Mouse (Mus musculus) hindbrain, embryonic 16.5 days (tissue): ENCODE data around the gene 3110082J24Rik. TPM values are rescaled to one million over a fixed set of nuclear protein-coding genes. Genes with fewer than 3 reads are reported as not detected.

Experiments used
- ATAC-seq: fragments of 200-750 bp; cut with Nextera tagmentation; 2 replicates; pipeline ENCODE4 v1.8.0; 2017; ENCODE audit warnings: moderate TSS enrichment, moderate library complexity
- H3K27ac ChIP-seq: fragments of 300-500 bp; sonication (generic); 2 replicates; pipeline ENCODE4 v1.5.1; 2014; ENCODE audit warnings: low read depth, mild to moderate bottlenecking, control low read depth, low read length, moderate library complexity
- H3K27me3 ChIP-seq: fragments of 300-500 bp; sonication (generic); replicated peaks from 2 replicates; pipeline ENCODE4 v1.6.1; 2014; ENCODE audit warnings: low read length; ENCODE audit not compliant: control insufficient read depth, insufficient read depth
- H3K36me3 ChIP-seq: fragments of 300-500 bp; sonication (generic); 2 replicates; pipeline ENCODE4 v1.6.1; 2014; ENCODE audit warnings: mild to moderate bottlenecking, low read length, moderate library complexity, mixed read lengths; ENCODE audit not compliant: control insufficient read depth, insufficient read depth
- H3K4me1 ChIP-seq: fragments of 300-500 bp; sonication (generic); 2 replicates; pipeline ENCODE4 v1.6.1; 2014; ENCODE audit warnings: low read depth, low read length; ENCODE audit not compliant: control insufficient read depth, insufficient read depth
- H3K4me2 ChIP-seq: fragments of 300-500 bp; sonication (generic); 2 replicates; pipeline ENCODE4 v1.6.1; 2014; ENCODE audit warnings: mild to moderate bottlenecking, low read length, control low read depth, moderate library complexity
- H3K4me3 ChIP-seq: fragments of 300-500 bp; sonication (generic); 2 replicates; pipeline ENCODE4 v1.5.1; 2014; ENCODE audit warnings: mild to moderate bottlenecking, low read length, control low read depth, moderate library complexity
- H3K9ac ChIP-seq: fragments of 300-500 bp; sonication (generic); 2 replicates; pipeline ENCODE4 v1.6.1; 2014; ENCODE audit warnings: low read depth, mild to moderate bottlenecking, control low read depth, low read length, moderate library complexity
- H3K9me3 ChIP-seq: fragments of 300-500 bp; sonication (generic); 2 replicates; pipeline ENCODE4 v1.6.1; 2014; ENCODE audit warnings: mild to moderate bottlenecking, low read length, moderate library complexity; ENCODE audit not compliant: control insufficient read depth
- WGBS: fragments of 180-500 bp; shearing (Covaris S2); extraction: QIAGEN DNeasy Blood & Tissue Kit; methylation state at CpG from one replicate; pipeline ENCODE4 v1.1.7; 2014; 5-methylcytosine and 5-hydroxymethylcytosine counted together
- polyA plus RNA-seq: library from polyadenylated mRNA; unstranded; fragments of >200 nt; fragmentation: Nextera tagmentation; extraction: Ambion mirVana; gene quantifications from 2 replicates; pipeline ENCODE4 v1.2.1, GENCODE M21; 2015

Gene 3110082J24Rik
- polyA plus RNA-seq, 1 experiment from 2014 or later = 4.6 TPM

DNA sequence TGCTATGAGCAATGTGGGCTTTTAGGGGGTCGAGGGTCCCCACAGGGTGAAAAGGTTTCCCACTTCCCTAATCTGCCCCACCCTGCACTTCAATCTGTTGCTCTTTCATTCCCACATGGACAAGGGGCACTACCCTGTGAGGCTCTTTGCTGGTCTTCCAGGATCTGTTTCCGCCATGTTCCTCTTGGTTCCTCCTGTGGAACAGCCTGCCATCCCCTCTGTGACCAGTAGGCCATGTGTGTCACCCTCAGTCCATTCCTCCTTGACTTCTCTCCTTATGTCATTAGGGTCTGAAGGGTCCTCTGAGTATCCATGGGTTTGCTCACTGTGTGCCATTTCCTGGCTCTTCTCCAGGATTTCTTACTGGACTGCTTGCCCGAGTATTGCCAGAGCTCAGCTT, 5.9 kb upstream of the 3110082J24Rik start:
- no peak overlapping the region; the same call in 1 of the 2 replicates for H3K4me2 ChIP-seq
- WGBS = 72% methylated on average over 3 of the region's 3 CpGs
- no peak overlapping the region for H3K4me3 ChIP-seq
- no peaks in the 10 kb centered on the region for H3K9me3 ChIP-seq
- H3K27me3 ChIP-seq = peaks cover 8% of the 10 kb centered on the region
- H3K27ac ChIP-seq = no peak overlapping the region
- no peak for ATAC-seq
- no peak overlapping the region for H3K9ac ChIP-seq
- peaks cover 42% of the 10 kb centered on the region for H3K4me1 ChIP-seq
- H3K36me3 ChIP-seq = peaks cover 4% of the 10 kb centered on the region

DNA sequence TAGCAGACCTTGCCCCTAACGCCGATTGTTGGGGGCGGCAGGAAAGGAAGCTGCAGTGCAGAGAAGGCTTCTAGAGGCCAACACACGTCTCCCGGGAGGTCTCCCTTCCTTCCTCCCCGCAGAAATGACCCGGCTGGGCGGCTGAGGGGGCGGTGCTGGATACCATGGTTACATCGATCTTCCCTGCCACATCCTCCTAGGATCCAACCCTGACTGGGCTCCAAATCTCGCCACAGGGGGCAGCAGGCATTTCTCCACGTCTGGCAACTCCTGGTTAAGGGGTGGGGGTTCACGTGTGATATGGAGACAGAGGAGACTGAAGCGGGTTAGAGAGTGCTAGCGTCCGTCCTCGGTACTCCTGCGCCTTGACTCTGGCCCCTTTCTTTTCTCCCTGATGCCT, 5.2 kb upstream of the 3110082J24Rik start:
- H3K4me3 ChIP-seq = peak overlapping the region; percentile 2; the same call in 1 of the 2 replicates
- WGBS = 5% methylated on average over 18 of the region's 18 CpGs
- peaks cover 8% of the 10 kb centered on the region for H3K27me3 ChIP-seq
- H3K4me2 ChIP-seq = peak overlapping the region; percentile 46
- H3K4me1 ChIP-seq = peaks cover 46% of the 10 kb centered on the region
- peak overlapping the region; percentile 63 for H3K27ac ChIP-seq
- peak; percentile 30 for ATAC-seq
- H3K9me3 ChIP-seq = no peaks in the 10 kb centered on the region
- peak overlapping the region; percentile 45; the same call in 1 of the 2 replicates for H3K9ac ChIP-seq
- H3K36me3 ChIP-seq = no peaks in the 10 kb centered on the region

- H3K27me3 ChIP-seq = peaks cover 8% of the 10 kb centered on the region
- no peaks in the 10 kb centered on the region for H3K9me3 ChIP-seq
- H3K4me1 ChIP-seq = peaks cover 51% of the 10 kb centered on the region
- H3K4me2 ChIP-seq = peak overlapping the region; percentile 46
- no peak for ATAC-seq
- peak overlapping the region; percentile 2; the same call in 1 of the 2 replicates for H3K4me3 ChIP-seq
- H3K9ac ChIP-seq = peak overlapping the region; percentile 45; the same call in 1 of the 2 replicates
- H3K27ac ChIP-seq = peak overlapping the region; percentile 63
- no peaks in the 10 kb centered on the region for H3K36me3 ChIP-seq
- 9% methylated on average over 22 of the region's 22 CpGs for WGBS
Measured at GRCm38 (mm10) chr5:30110371-30111060, 4.6 kb upstream of the 3110082J24Rik start.

GRCm38 (mm10) chr5:30109899-30110298, 4.0 kb upstream of the 3110082J24Rik start:
- no peak for ATAC-seq
- Histone ChIP-seq H3K9me3 (no peaks in the 10 kb centered on the region), H3K27me3 (peaks cover 12% of the 10 kb centered on the region), H3K4me2 (no peak overlapping the region; the same call in 1 of the 2 replicates), H3K4me3 (no peak overlapping the region), H3K36me3 (no peaks in the 10 kb centered on the region), H3K4me1 (peaks cover 55% of the 10 kb centered on the region), H3K27ac (no peak overlapping the region), H3K9ac (no peak overlapping the region)
- WGBS = 40% methylated on average over 2 of the region's 2 CpGs

DNA sequence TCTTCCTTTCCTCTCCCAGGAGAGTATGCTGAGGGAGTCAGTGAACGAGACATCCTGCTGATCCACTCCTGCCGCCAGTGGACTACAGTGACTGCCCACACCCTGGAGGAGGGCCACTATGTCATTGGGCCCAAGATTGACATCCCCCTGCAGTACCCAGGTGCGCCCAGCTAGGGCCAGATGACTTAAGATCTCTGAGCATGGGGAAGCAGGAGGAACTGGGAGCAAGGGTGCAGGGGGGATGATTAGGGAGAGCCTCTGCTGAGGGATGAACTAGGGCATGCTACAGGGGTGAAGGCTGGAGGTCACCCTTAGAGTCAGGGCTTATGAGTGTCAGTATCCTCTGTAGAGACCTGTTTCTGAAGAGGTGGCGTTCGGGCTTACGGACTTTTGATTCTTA, 2.3 kb upstream of the 3110082J24Rik start:
- 61% methylated on average over 6 of the region's 6 CpGs for WGBS
- H3K4me1 ChIP-seq = peaks cover 44% of the 10 kb centered on the region
- H3K9me3 ChIP-seq = no peaks in the 10 kb centered on the region
- H3K4me3 ChIP-seq = no peak overlapping the region
- peak overlapping the region; percentile 80 for H3K27ac ChIP-seq
- ATAC-seq = no peak
- peaks cover 12% of the 10 kb centered on the region for H3K27me3 ChIP-seq
- H3K4me2 ChIP-seq = peak overlapping the region; percentile 25
- no peak overlapping the region for H3K9ac ChIP-seq
- H3K36me3 ChIP-seq = no peaks in the 10 kb centered on the region

DNA sequence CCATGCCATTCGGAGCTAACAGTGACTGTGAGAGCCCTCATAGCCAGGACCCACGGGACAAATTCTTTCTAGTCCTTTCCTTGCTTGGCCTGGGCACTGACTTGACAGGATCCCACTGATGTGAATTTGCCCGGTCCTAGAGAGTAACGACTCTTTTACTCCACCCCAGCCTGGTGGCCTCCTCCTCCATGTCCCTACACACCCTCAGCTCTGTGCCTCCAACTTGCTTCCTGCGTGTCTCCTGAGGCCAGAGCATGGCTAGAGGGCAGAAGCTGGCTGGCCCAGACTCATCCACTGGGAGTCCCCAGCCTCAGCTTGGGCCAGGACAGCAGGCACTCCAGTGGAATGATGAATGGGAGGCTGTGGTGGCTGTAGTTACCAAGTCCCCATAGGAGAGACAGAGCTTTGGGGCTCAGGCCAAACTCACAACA, 1.7 kb upstream of the 3110082J24Rik start:
- H3K27ac ChIP-seq = peak overlapping the region; percentile 80
- H3K9me3 ChIP-seq = no peaks in the 10 kb centered on the region
- peak overlapping the region; percentile 13; the same call in 1 of the 2 replicates for H3K4me3 ChIP-seq
- H3K36me3 ChIP-seq = no peaks in the 10 kb centered on the region
- peak; percentile 51 for ATAC-seq
- peak overlapping the region; percentile 96 for H3K4me2 ChIP-seq
- H3K9ac ChIP-seq = 0 out of 2 replicates have a peak overlapping the region, but pooled peaks have one; percentile 22
- peaks cover 44% of the 10 kb centered on the region for H3K4me1 ChIP-seq
- WGBS = 2% methylated on average over 5 of the region's 5 CpGs
- peaks cover 12% of the 10 kb centered on the region for H3K27me3 ChIP-seq

DNA sequence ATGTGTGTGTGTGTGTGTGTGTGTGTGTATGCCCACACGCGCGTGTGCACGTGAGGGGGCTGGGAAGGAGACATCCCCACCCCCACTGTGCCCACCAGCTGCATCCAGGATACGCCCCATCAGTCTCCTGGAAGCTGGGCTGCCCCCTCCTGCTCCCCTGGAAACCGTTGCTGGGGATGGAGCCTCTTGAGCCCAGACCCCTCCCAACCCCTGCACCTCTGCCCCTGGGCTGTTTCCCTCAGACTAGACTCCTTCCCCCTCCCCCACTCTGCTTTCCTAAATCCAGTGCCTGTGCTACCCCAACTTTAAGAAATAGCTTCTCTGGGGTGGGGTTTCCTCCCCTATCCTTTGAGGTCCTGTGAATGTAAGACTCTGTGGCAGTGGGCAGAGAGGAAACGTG, 1.3 kb upstream of the 3110082J24Rik start:
- H3K36me3 ChIP-seq = no peaks in the 10 kb centered on the region
- no peaks in the 10 kb centered on the region for H3K9me3 ChIP-seq
- H3K4me3 ChIP-seq = peak overlapping the region; percentile 75
- WGBS = 6% methylated on average over 7 of the region's 7 CpGs
- peak overlapping the region; percentile 96 for H3K4me2 ChIP-seq
- no peak overlapping the region; the same call in 1 of the 2 replicates for H3K9ac ChIP-seq
- H3K27me3 ChIP-seq = peaks cover 10% of the 10 kb centered on the region
- peaks cover 44% of the 10 kb centered on the region for H3K4me1 ChIP-seq
- H3K27ac ChIP-seq = peak overlapping the region; percentile 80
- ATAC-seq = peak; percentile 28; the same call in 1 of the 2 replicates

DNA sequence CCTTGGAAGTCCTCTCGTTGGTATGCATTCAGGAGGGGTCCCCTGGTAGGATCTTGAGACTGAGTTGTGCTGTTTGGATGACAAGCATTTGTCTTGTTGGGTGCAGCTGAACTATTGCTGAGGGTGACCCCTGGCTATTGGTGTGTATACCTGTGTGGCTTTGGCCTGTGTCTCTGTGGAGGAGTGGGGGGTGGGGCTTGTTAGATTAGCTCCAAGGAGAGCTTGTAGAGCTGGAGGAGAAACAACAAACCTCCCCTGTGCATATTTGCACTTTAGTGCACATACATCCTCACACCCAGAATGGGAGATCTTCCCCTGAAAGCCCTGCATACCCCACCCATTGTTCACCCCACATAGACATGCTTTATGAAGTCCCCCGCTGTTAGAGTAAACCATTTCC, 870 bp upstream of the 3110082J24Rik start:
- H3K4me2 ChIP-seq = peak overlapping the region; percentile 96
- peaks cover 6% of the 10 kb centered on the region for H3K27me3 ChIP-seq
- ATAC-seq = no peak
- peaks cover 44% of the 10 kb centered on the region for H3K4me1 ChIP-seq
- H3K36me3 ChIP-seq = no peaks in the 10 kb centered on the region
- WGBS = 0% methylated on average over 2 of the region's 2 CpGs
- peak overlapping the region; percentile 52 for H3K27ac ChIP-seq
- H3K9me3 ChIP-seq = no peaks in the 10 kb centered on the region
- H3K4me3 ChIP-seq = peak overlapping the region; percentile 75
- peak overlapping the region; percentile 15; the same call in 1 of the 2 replicates for H3K9ac ChIP-seq

DNA sequence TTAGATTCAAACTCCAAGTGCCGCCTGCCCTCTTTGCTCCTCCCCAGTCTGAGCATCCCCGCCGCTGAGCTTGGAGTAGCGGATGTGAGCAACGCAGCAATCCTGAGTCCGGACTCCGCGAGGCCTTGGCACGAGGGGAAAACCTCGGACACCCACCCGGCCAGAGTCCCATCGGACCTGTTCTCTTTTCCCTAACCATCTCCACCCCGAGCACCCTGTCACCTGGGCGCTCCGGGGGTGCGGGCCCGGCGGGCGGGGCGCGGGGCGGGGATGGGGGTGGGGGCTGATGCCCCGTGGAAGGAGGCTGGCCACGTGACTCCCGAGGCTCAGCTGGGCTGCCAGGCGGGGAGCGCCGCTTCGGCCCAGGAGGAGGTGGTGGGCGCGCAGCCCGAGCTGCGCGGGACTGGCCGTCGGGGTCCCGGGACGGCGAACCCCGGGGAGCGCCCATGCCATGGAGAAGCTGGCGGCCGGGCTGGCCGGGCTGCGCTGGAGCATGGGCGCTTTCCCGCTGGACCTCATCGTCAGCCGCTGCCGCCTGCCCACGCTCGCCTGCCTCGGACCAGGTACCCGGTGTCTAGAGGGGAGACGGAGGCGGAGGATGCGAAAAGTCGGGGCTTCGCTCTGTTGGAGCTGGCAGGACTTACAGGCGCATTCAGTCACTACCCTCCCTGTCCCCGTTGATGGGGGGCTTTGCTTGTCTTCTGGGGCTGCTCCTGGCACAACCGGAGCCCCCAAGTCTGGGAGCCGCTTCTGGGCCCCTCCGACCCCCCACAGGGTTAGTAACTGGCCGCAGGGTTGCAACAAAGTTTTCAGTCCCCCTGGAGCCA, 832 bp downstream of the 3110082J24Rik start, which contains the start of gene Garem2:
Garem2 (plus strand) TSS at position 321 of the 827 bp plus-strand sequence.
- peak; percentile 29; the same call in 1 of the 2 replicates for ATAC-seq
- H3K9ac ChIP-seq = peak within 1 kb of the TSS; percentile 81
- peaks cover 4% of the 10 kb centered on the region for H3K27me3 ChIP-seq
- peak within 1 kb of the TSS; percentile 75 for H3K4me3 ChIP-seq
- H3K4me2 ChIP-seq = peak within 1 kb of the TSS; percentile 96
- H3K4me1 ChIP-seq = peaks cover 28% of the 10 kb centered on the region
- H3K9me3 ChIP-seq = no peaks in the 10 kb centered on the region
- under 1% methylated on average over 47 of the region's 65 CpGs for WGBS
- H3K36me3 ChIP-seq = no peaks in the 10 kb centered on the region
- peak within 1 kb of the TSS; percentile 52 for H3K27ac ChIP-seq
